Mouse (Mus musculus): Measurements from ENCODE around the gene Rab4a. TPM values are rescaled to one million over a fixed set of nuclear protein-coding genes. Genes with fewer than 3 reads are reported as not detected.

Gene Rab4a
- total RNA-seq, 2 experiments from 2014 or later = 61.3 to 63.1 TPM

- intact Hi-C loops (cut with DNase I) = loop anchor here (5.0 kb wide), 1 partner anchor 136 kb away; no protein-coding TSS in a partner anchor
- DNase-seq (ENCODE audit: extremely low spot score in 1 of 2, low spot score in 2 of 2) = no peak
Observed at GRCm38 (mm10) chr8:123786644-123787043, 19.1 kb upstream of the Rab4a start.

DNA sequence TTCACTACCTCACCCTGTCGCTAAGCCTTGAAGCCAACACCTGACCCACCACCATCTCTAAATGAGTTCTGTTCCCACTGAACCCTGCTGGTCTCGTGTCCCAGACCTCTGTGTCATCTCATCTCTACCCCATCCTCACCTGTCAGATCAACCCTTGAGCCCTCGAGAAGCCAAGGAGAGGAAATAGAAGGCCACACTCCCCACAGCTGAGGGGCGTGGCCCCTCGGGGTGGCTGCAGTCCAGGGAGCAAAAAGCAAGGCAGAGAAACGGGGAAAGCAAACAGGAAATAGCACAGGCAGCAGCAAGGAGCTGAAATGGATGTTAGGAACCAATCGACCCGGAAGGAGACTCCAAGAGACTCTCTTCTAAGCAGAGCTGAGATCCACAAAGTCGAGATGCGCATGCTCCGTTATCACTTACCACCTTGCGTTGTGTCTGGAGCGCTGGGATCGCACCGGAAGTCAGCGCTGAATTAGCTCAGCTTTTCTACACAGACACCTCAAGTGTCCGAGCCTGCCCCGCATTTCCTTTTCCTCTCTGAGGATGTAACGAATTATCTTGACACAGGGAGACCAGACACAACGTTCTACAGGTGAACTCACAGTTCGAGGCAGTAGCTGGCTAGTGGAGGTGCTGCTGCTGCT, 18.4 kb upstream of the Rab4a start:
- peak in 1 of 2 experiments; percentile 17 for DNase-seq (ENCODE audit: extremely low spot score in 1 of 2, low spot score in 2 of 2)
- intact Hi-C loops (cut with DNase I) = loop anchor here (5.0 kb wide), 1 partner anchor 135 kb away; no protein-coding TSS in a partner anchor

DNA sequence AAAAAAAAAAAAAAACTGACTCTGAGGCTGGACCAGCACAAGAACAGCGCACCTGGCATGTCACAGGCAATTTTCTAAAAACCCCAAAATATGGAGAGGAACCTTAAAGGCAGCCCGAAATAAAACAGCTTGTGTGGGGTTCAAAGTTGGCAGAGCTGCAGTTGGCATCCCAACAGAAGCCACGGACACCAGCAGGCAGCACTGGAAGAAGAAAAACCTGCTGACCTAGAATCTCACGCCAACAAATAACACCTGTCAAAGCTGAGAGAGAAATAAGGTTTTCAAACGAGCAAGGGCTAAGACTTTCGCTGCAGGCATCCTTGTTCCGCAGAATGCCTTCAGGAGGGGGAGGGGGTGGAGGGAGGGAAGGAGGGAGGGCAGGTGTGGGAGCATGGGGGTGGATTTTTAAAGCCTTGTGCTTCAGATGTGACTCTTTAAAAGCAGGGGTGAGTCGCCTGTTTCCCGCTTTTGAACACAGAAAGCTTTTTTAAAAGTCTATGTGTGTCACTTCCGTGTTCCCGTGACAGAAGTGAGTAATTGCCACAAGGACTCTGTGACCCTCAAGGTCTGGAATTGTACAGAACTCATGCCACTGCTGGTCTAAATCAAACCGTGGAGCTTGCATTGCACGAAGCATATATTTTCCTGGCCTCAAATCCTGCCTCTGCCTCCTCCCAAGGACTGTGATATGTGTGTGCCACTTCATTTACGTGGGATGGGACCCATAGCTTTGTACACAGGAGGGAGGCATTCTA, 17.2 kb upstream of the Rab4a start:
- no peak for DNase-seq (ENCODE audit: extremely low spot score in 1 of 2, low spot score in 2 of 2)
- intact Hi-C loops (cut with DNase I) = loop anchor here (5.0 kb wide), 1 partner anchor 134 kb away; no protein-coding TSS in a partner anchor

GRCm38 (mm10) chr8:123789461-123789860, 16.3 kb upstream of the Rab4a start:
- intact Hi-C loops (cut with DNase I) = loop anchor here (5.0 kb wide), 1 partner anchor 133 kb away; no protein-coding TSS in a partner anchor
- DNase-seq (ENCODE audit: extremely low spot score in 1 of 2, low spot score in 2 of 2) = peak in 1 of 2 experiments; percentile 17

GRCm38 (mm10) chr8:123789970-123790369, 15.8 kb upstream of the Rab4a start:
- intact Hi-C loops (cut with DNase I) = loop anchor here (5.0 to 10.0 kb wide), 3 partner anchors 117 to 565 kb away; no protein-coding TSS in a partner anchor
- DNase-seq (ENCODE audit: extremely low spot score in 1 of 2, low spot score in 2 of 2) = peak; percentile 82 to 85

DNA sequence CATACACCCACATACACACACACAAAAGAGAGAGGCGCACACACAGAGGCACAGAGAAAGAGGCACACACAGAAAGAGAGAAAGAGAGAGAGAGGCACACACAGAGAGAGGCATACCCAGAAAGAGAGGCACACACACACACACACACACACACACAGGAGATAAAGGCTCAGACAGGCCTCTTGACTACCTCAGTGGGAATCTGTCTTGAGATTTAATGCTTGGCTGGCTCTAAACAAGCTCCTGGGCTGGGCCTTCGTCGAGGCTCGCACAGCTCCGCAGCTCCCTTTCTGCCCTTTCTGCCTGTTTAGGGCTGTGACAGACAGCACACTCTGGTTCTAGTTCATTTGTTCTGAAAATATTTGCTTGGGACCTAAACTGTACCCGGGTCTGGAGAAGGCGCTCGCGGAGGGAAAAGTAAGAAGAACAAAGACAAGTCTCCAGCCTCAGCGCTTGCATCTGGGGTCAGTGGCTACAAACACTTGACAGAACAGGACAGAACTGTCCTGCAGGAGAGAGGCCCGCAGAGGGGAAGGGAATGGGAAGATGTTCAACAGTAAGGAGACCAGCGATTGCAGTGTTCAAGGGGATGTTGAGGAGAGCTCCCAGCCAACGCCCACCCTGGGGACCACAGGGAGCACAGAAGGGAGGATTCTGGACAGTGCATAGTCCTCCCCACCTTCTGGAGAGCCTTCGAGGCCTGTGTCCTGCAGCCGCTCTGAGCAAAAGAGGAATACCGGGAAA, 14.5 kb upstream of the Rab4a start:
- intact Hi-C loops (cut with DNase I) = loop anchor here (5.0 to 10.0 kb wide), 2 partner anchors 116 to 564 kb away; no protein-coding TSS in a partner anchor
- no peak for DNase-seq (ENCODE audit: extremely low spot score in 1 of 2, low spot score in 2 of 2)

DNA sequence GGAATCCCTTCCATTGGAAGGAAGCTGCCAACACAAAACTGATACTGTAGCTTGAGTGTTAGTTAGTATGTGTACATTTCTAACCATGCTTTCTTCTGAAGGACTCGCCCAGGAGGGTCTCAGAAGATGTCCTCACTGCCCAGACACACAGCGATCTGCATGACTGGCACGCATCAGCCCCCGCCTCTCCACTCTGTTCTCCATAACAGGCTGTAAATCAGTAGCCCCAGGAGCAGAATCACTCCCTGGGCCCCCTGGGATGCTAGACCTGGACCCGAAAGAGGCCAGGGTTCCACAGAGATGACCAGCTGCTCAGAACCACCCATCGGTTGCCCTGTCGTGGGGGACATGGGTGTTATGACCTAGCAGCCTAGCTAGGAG, 13.9 kb upstream of the Rab4a start:
- no peak for DNase-seq (ENCODE audit: extremely low spot score in 1 of 2, low spot score in 2 of 2)
- intact Hi-C loops (cut with DNase I) = loop anchor here (5.0 to 10.0 kb wide), 2 partner anchors 115 to 563 kb away; no protein-coding TSS in a partner anchor

GRCm38 (mm10) chr8:123793900-123794299, 11.9 kb upstream of the Rab4a start:
- no peak for DNase-seq (ENCODE audit: extremely low spot score in 1 of 2, low spot score in 2 of 2)
- intact Hi-C loops (cut with DNase I) = loop anchor here (5.0 to 10.0 kb wide), 2 partner anchors 113 to 561 kb away; no protein-coding TSS in a partner anchor

DNA sequence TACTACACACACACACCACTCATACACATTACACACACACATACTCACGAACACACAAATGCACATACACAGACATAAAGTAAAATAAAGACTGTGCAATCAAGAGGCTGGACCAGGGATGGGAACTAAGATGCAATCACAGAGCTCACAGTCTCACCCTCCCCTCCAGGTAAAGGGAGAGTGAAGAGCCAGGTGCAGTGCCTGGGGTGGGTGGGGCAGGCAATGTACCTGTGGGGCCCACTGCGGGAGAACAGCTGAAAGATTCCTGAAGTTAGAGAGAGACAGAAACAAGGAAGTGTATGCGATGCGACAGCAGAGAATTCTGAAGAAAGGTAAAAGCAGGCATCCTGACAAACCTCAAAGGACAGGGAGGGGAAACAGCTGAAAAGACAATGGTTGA, 11.0 kb upstream of the Rab4a start:
- intact Hi-C loops (cut with DNase I) = loop anchor here (5.0 to 10.0 kb wide), 2 partner anchors 113 to 560 kb away; no protein-coding TSS in a partner anchor

DNA sequence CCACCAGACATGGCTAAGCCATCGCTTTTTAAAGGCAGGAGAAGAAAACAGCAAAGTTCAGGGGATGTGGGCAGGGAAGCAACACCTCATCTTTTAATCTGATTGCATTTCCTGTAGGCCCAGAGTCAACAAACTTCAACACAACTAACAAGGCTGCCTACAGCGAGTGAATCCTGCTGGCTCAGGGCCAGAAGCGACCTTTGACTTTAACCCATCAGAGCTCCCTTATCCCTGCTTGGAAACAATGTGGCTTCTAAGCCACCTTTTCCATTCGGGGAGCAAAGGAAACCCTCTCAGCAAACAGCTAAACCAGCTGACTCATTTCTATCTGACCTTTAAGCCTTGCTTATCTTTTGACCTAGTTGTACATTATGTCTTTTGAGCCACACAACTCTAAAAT, 9.0 kb upstream of the Rab4a start:
- DNase-seq (ENCODE audit: extremely low spot score in 1 of 2, low spot score in 2 of 2) = peak in 1 of 2 experiments; percentile 35
- intact Hi-C loops (cut with DNase I) = loop anchor here (10.0 kb wide), 1 partner anchor 558 kb away; no protein-coding TSS in a partner anchor

More for the DNA sequence above, 11.0 kb upstream of the Rab4a start:
- DNase-seq (ENCODE audit: extremely low spot score in 1 of 2, low spot score in 2 of 2) = no peak

- DNase-seq (ENCODE audit: extremely low spot score in 1 of 2, low spot score in 2 of 2) = no peak
- intact Hi-C loops (cut with DNase I) = loop anchor here (10.0 kb wide), 1 partner anchor 557 kb away; no protein-coding TSS in a partner anchor
Observed at GRCm38 (mm10) chr8:123797928-123798327, 7.9 kb upstream of the Rab4a start.

DNA sequence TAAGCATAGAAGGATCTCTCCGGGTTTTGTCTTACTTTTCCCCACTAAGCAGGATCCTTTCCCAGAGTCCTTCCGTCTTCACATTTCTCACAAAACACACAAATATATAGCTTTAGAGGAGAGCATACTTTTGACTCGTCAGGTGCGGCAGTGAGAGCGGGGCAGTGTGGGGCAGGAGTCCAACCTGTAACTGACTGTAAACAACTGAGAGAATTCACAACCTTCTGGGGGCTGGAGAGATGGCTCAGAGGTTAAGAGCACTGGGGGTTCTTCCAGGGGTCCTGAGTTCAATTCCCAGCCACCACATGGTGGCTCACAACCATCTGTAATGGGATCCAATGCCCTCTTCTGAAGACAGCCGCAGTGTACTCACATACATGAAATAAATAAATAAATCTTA, 6.4 kb upstream of the Rab4a start:
- DNase-seq (ENCODE audit: extremely low spot score in 1 of 2, low spot score in 2 of 2) = no peak
- intact Hi-C loops (cut with DNase I) = loop anchor here (10.0 kb wide), 1 partner anchor 555 kb away; no protein-coding TSS in a partner anchor

- no peak for DNase-seq (ENCODE audit: extremely low spot score in 1 of 2, low spot score in 2 of 2)
- intact Hi-C loops (cut with DNase I) = loop anchor here (10.0 kb wide), 1 partner anchor 555 kb away; no protein-coding TSS in a partner anchor
Observed at GRCm38 (mm10) chr8:123799885-123800284, 5.9 kb upstream of the Rab4a start.

DNA sequence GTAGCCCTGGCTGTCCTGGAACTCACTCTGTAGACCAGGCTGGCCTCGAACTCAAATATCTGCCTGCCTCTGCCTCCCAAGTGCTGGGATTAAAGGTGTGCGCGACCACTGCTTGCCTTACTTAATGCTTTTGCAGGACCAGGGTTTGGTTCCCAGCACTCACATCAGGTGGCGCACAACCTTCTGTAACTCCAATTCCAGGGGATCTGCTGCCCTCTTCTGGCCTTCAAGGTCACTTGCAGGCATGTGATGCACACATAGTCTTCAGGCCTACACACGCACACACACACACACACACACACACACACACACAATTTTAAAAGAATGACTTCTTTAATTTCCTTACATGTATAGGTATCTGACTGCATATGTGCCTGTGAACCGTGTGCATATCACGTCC, 4.9 kb upstream of the Rab4a start:
- intact Hi-C loops (cut with DNase I) = no loop called here
- DNase-seq (ENCODE audit: extremely low spot score in 1 of 2, low spot score in 2 of 2) = no peak

GRCm38 (mm10) chr8:123801538-123801937, 4.2 kb upstream of the Rab4a start:
- DNase-seq (ENCODE audit: extremely low spot score in 1 of 2, low spot score in 2 of 2) = no peak
- intact Hi-C loops (cut with DNase I) = no loop called here

GRCm38 (mm10) chr8:123803639-123804038, 2.1 kb upstream of the Rab4a start:
- DNase-seq (ENCODE audit: extremely low spot score in 1 of 2, low spot score in 2 of 2) = no peak
- intact Hi-C loops (cut with DNase I) = no loop called here

- no peak for DNase-seq (ENCODE audit: extremely low spot score in 1 of 2, low spot score in 2 of 2)
- intact Hi-C loops (cut with DNase I) = no loop called here
Observed at GRCm38 (mm10) chr8:123804586-123804985, 1.2 kb upstream of the Rab4a start.

DNA sequence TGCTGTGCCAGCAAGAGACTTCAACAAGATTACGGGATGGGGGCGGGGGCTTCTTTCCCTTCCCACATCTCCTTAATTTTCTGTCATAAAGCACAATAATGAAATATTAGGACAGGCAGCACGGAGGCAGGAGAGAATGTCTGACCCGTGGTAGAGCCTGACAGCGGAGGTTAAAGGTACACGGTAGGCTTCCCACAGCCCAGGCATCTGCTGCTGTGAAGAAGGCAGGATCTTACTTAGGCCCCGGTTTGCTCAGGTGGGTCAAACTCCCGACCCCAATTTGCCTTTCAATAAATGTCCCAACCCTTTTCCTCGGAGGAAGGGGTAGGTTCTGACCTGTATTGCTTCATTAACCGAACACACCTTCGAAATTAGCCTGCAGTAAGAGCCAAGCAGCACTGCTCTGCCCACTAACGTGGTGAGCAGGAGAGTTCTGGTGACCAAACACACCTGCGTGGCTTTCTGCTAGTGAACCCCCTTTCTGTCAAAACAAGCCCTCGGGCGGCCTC, 522 bp upstream of the Rab4a start:
- intact Hi-C loops (cut with DNase I) = no loop called here
- no peak for DNase-seq (ENCODE audit: extremely low spot score in 1 of 2, low spot score in 2 of 2)

All from left cerebral cortex, postnatal 10 days (tissue).